In genomic region chr9:121675011-121675410, GRCm38 (mm10) we compare ENCODE assay signal across 13 mouse cellular contexts. TPM values are rescaled to one million over a fixed set of nuclear protein-coding genes. Genes with fewer than 3 reads are reported as not detected.
DNase-seq lines count a peak whose midpoint lies in the region; ATAC-seq and TF ChIP-seq lines count a peak whose summit lies in the region.
"Had no signal": no experiment of that assay in that cellular context is flagged by ENCODE, and none has a peak within 500 bp of the region (broad histone marks: within the 10 kb centered on the region; RNA-seq: fewer than 3 reads in every experiment).

No protein-coding gene starts in this region.

- WGBS in thymus, adult 2 months: 8% methylated on average over 9 of the region's 9 CpGs
- 75% methylated on average over 9 of the region's 9 CpGs for WGBS in heart, embryonic 10.5 days

- H3K36me3 ChIP-seq in thymus, adult 2 months (ENCODE audit: control insufficient read depth, insufficient read depth, low read length): no peaks in the 10 kb centered on the region
- no peaks in the 10 kb centered on the region for H3K36me3 ChIP-seq in heart, embryonic 10.5 days
- H3K36me3 ChIP-seq: hindbrain, embryonic 13.5 days; lung, embryonic 15.5 days had no signal

- peaks cover 34% of the 10 kb centered on the region for H3K4me1 ChIP-seq in bone marrow macrophage, adult 2 months (ENCODE audit: control insufficient read depth, insufficient read depth, low read length)
- peaks cover 83% of the 10 kb centered on the region for H3K4me1 ChIP-seq in thymus, adult 2 months (replicated peaks; ENCODE audit: control insufficient read depth, insufficient read depth, low read length)
- H3K4me1 ChIP-seq in heart, embryonic 10.5 days: peaks cover 47% of the 10 kb centered on the region

- H3K9me3 ChIP-seq in heart, embryonic 10.5 days: no peaks in the 10 kb centered on the region
- H3K9me3 ChIP-seq: hindbrain, embryonic 13.5 days; lung, embryonic 15.5 days had no signal

- H3K27me3 ChIP-seq in thymus, adult 2 months (ENCODE audit: control insufficient read depth, insufficient read depth, low read length): no peaks in the 10 kb centered on the region
- peaks cover 23% of the 10 kb centered on the region for H3K27me3 ChIP-seq in heart, embryonic 10.5 days (ENCODE audit: insufficient read depth, poor library complexity, severe bottlenecking)

- no peak for TF ChIP-seq POLR2A in bone marrow macrophage, adult 2 months (IDR thresholded peaks at IDR 0.05; ENCODE audit: borderline replicate concordance, low read depth, low read length)
- peak; percentile 63; the same call in 1 of the 2 replicates for TF ChIP-seq POLR2A in thymus, adult 2 months (IDR thresholded peaks at IDR 0.05; ENCODE audit: control insufficient read depth, extremely low read depth, insufficient read depth, low read length, poor library complexity)

- H3K4me3 ChIP-seq in bone marrow macrophage, adult 2 months (ENCODE audit: insufficient read depth, low read length): peak overlapping the region; percentile 23; the same call in 1 of the 2 replicates
- H3K4me3 ChIP-seq in thymus, adult 2 months (ENCODE audit: control insufficient read depth, insufficient read depth, low read length): peak overlapping the region; percentile 62
- H3K4me3 ChIP-seq in heart, embryonic 10.5 days: no peak overlapping the region
- H3K4me3 ChIP-seq: hindbrain, embryonic 13.5 days; lung, embryonic 15.5 days had no signal

- no peak for TF ChIP-seq CTCF in bone marrow macrophage, adult 2 months (IDR thresholded peaks at IDR 0.05; ENCODE audit: low read depth, low read length)
- TF ChIP-seq CTCF in thymus, adult 2 months (IDR thresholded peaks at IDR 0.05; ENCODE audit: borderline replicate concordance, control insufficient read depth, extremely low read depth, insufficient read depth, low read length, poor library complexity): no peak

- DNase-seq in kidney, postnatal 10 days: peak; percentile 41
- no peak for DNase-seq in kidney, adult 18-20 months
- DNase-seq in thymus, adult 2 months: peak; percentile 81
- DNase-seq in heart, embryonic 10.5 days (ENCODE audit: low spot score): no peak
- DNase-seq in frontal cortex, adult 2 months (ENCODE audit: extremely low spot score in 1 of 2, low spot score in 1 of 2): no peak
- DNase-seq in right cerebral cortex, postnatal 4 days: no peak
- DNase-seq: cerebellum, postnatal 14 days; gastrocnemius, postnatal 25 days had no signal

- H3K27ac ChIP-seq in bone marrow macrophage, adult 2 months (ENCODE audit: insufficient read depth, low read depth, low read length): peak overlapping the region; percentile 79
- H3K27ac ChIP-seq in thymus, adult 2 months (ENCODE audit: control insufficient read depth, insufficient read depth, low read length): peak overlapping the region; percentile 96
- no peak overlapping the region for H3K27ac ChIP-seq in heart, embryonic 10.5 days
- H3K27ac ChIP-seq: hindbrain, embryonic 13.5 days; lung, embryonic 15.5 days had no signal

- peak; percentile 75 for ATAC-seq in megakaryocyte progenitor cell, adult 5-6 weeks (replicated peaks; ENCODE audit: poor library complexity)

RNA-seq across cellular contexts. Expression of gene Sec22c, which starts 30.3 kb away (rescaled TPM):
- polyA plus RNA-seq in bone marrow macrophage, adult 2 months (2012; ENCODE audit: insufficient read depth, insufficient read length, missing spikeins): 9.3 and 14.2 TPM in 2 replicates
- total RNA-seq in megakaryocyte progenitor cell, adult 5-6 weeks (2015): 11.1 and 11.5 TPM in 2 replicates
- total RNA-seq in megakaryocyte progenitor cell, adult 5-6 weeks (2017): 6.6 and 12.0 TPM in 2 replicates
- 43.6 and 49.2 TPM in 2 replicates for polyA plus RNA-seq in thymus, adult 2 months (2012; rRNA removed)
- polyA plus RNA-seq in heart, embryonic 10.5 days (2016; fragmentation: Nextera tagmentation; extraction: Ambion mirVana): 7.0 and 8.8 TPM in 2 replicates
- polyA plus RNA-seq in frontal cortex, adult 2 months (2012; rRNA removed): 14.6 and 16.9 TPM in 2 replicates

RNA-seq across cellular contexts. Expression of gene Vipr1, which starts 32.5 kb away (rescaled TPM):
- polyA plus RNA-seq in bone marrow macrophage, adult 2 months (2012; ENCODE audit: insufficient read depth, insufficient read length, missing spikeins): 4.1 and 4.8 TPM in 2 replicates
- total RNA-seq in megakaryocyte progenitor cell, adult 5-6 weeks (2015): not detected in 2 replicates
- 0.12 and 0.41 TPM in 2 replicates for total RNA-seq in megakaryocyte progenitor cell, adult 5-6 weeks (2017)
- 6.5 and 7.0 TPM in 2 replicates for polyA plus RNA-seq in thymus, adult 2 months (2012; rRNA removed)
- polyA plus RNA-seq in heart, embryonic 10.5 days (2016; fragmentation: Nextera tagmentation; extraction: Ambion mirVana): 0.30 and 0.63 TPM in 2 replicates
- 15.4 and 16.9 TPM in 2 replicates for polyA plus RNA-seq in frontal cortex, adult 2 months (2012; rRNA removed)

RNA-seq across cellular contexts. Expression of gene Lyzl4, which starts 33.1 kb away (rescaled TPM):
- polyA plus RNA-seq in bone marrow macrophage, adult 2 months (2012; ENCODE audit: insufficient read depth, insufficient read length, missing spikeins): 11.5 and 11.8 TPM in 2 replicates
- total RNA-seq in megakaryocyte progenitor cell, adult 5-6 weeks (2015): not detected in 2 replicates
- not detected in 2 replicates for total RNA-seq in megakaryocyte progenitor cell, adult 5-6 weeks (2017)
- 0.31 and 0.62 TPM in 2 replicates for polyA plus RNA-seq in thymus, adult 2 months (2012; rRNA removed)
- polyA plus RNA-seq in heart, embryonic 10.5 days (2016; fragmentation: Nextera tagmentation; extraction: Ambion mirVana): not detected in 2 replicates
- polyA plus RNA-seq in frontal cortex, adult 2 months (2012; rRNA removed): 0.54 and 1.3 TPM in 2 replicates
- total RNA-seq: adrenal gland, adult 18-20 months; gastrocnemius, postnatal 25 days had no signal
- polyA plus RNA-seq: hindbrain, embryonic 13.5 days; lung, embryonic 15.5 days had no signal

RNA-seq across cellular contexts. Expression of gene Ss18l2, which starts 35.1 kb away (rescaled TPM):
- polyA plus RNA-seq in bone marrow macrophage, adult 2 months (2012; ENCODE audit: insufficient read depth, insufficient read length, missing spikeins): 27.5 and 34.0 TPM in 2 replicates
- total RNA-seq in megakaryocyte progenitor cell, adult 5-6 weeks (2015): 43.7 and 71.4 TPM in 2 replicates
- total RNA-seq in megakaryocyte progenitor cell, adult 5-6 weeks (2017): 39.8 and 59.3 TPM in 2 replicates
- polyA plus RNA-seq in thymus, adult 2 months (2012; rRNA removed): 18.2 and 28.4 TPM in 2 replicates
- polyA plus RNA-seq in heart, embryonic 10.5 days (2016; fragmentation: Nextera tagmentation; extraction: Ambion mirVana): 115 and 138 TPM in 2 replicates
- 101 and 118 TPM in 2 replicates for polyA plus RNA-seq in frontal cortex, adult 2 months (2012; rRNA removed)

RNA-seq across cellular contexts. Expression of gene Nktr, which starts 44.0 kb away (rescaled TPM):
- 109 and 111 TPM in 2 replicates for polyA plus RNA-seq in bone marrow macrophage, adult 2 months (2012; ENCODE audit: insufficient read depth, insufficient read length, missing spikeins)
- total RNA-seq in megakaryocyte progenitor cell, adult 5-6 weeks (2015): 92.4 and 140 TPM in 2 replicates
- 100.0 and 142 TPM in 2 replicates for total RNA-seq in megakaryocyte progenitor cell, adult 5-6 weeks (2017)
- polyA plus RNA-seq in thymus, adult 2 months (2012; rRNA removed): 93.3 and 95.4 TPM in 2 replicates
- polyA plus RNA-seq in heart, embryonic 10.5 days (2016; fragmentation: Nextera tagmentation; extraction: Ambion mirVana): 48.7 and 49.8 TPM in 2 replicates
- 133 and 161 TPM in 2 replicates for polyA plus RNA-seq in frontal cortex, adult 2 months (2012; rRNA removed)

Comparison
In these comparisons a context has a peak if more than half of its experiments do, and no peak if none do; other contexts are left out.
1. DNase-seq: peak in kidney, postnatal 10 days (single experiment) and thymus, adult 2 months (single experiment); none in kidney, adult 18-20 months (single experiment), heart, embryonic 10.5 days (single experiment), frontal cortex, adult 2 months (0 of 2) and right cerebral cortex, postnatal 4 days (single experiment).